In genomic region chr17:9484098-9484497, GRCm38 (mm10) we compare ENCODE assay signal across 16 mouse cellular contexts.
DNase-seq lines count a peak whose midpoint lies in the region; ATAC-seq and TF ChIP-seq lines count a peak whose summit lies in the region.
"Had no signal": no experiment of that assay in that cellular context is flagged by ENCODE, and none has a peak within 500 bp of the region (broad histone marks: within the 10 kb centered on the region; RNA-seq: fewer than 3 reads in every experiment).

No protein-coding gene starts in this region.

- 74% methylated on average over 7 of the region's 7 CpGs for WGBS in kidney, postnatal 0 days
- 61% methylated on average over 7 of the region's 7 CpGs for WGBS in kidney, embryonic 15.5 days
- WGBS in stomach, postnatal 0 days = 61% methylated on average over 7 of the region's 7 CpGs
- 71% methylated on average over 7 of the region's 7 CpGs for WGBS in hindbrain, embryonic 10.5 days

- H3K9ac ChIP-seq in kidney, postnatal 0 days (ENCODE audit: low read depth, low read length) = no peak overlapping the region
- no peak overlapping the region for H3K9ac ChIP-seq in kidney, embryonic 15.5 days
- no peak overlapping the region for H3K9ac ChIP-seq in stomach, postnatal 0 days (ENCODE audit: low read length)
- H3K9ac ChIP-seq: embryonic facial prominence, embryonic 12.5 days; heart, embryonic 15.5 days had no signal

- no peak for ATAC-seq in kidney, postnatal 0 days (replicated peaks; ENCODE audit: low FRiP score, low read depth)
- ATAC-seq in kidney, embryonic 15.5 days (replicated peaks; ENCODE audit: low FRiP score) = no peak
- no peak for ATAC-seq in stomach, postnatal 0 days (ENCODE audit: low FRiP score, low TSS enrichment)
- ATAC-seq: inflammation-experienced regulatory T-cells, adult 6 months had no signal

- peak; percentile 5 for DNase-seq in adrenal gland, postnatal 14 days
- no peak for DNase-seq in adrenal gland, adult 2 months
- no peak for DNase-seq in kidney, postnatal 0 days (ENCODE audit: low spot score)
- peak; percentile 6 for DNase-seq in retina, embryonic 14.5 days (ENCODE audit: low spot score)
- DNase-seq in retina, postnatal 1 day = no peak
- no peak for DNase-seq in stomach, postnatal 0 days (ENCODE audit: low spot score)
- DNase-seq in hindbrain, embryonic 10.5 days (ENCODE audit: low spot score) = no peak
- DNase-seq: adrenal gland, postnatal 25 days; kidney, postnatal 14 days; left cerebral cortex, postnatal 4 days; spleen, adult 18-20 months had no signal

- no peaks in the 10 kb centered on the region for H3K27me3 ChIP-seq in kidney, postnatal 0 days (ENCODE audit: insufficient read depth, low read length)
- H3K27me3 ChIP-seq in kidney, embryonic 15.5 days = no peaks in the 10 kb centered on the region
- H3K27me3 ChIP-seq in stomach, postnatal 0 days (ENCODE audit: control insufficient read depth, insufficient read depth, low read length) = no peaks in the 10 kb centered on the region
- H3K27me3 ChIP-seq in hindbrain, embryonic 10.5 days (ENCODE audit: insufficient read depth, poor library complexity, severe bottlenecking) = no peaks in the 10 kb centered on the region
- H3K27me3 ChIP-seq: embryonic facial prominence, embryonic 12.5 days; heart, embryonic 15.5 days; megakaryocyte, embryonic 14.5 days had no signal

- no peak overlapping the region for H3K4me2 ChIP-seq in kidney, postnatal 0 days (ENCODE audit: low read length)
- no peak overlapping the region for H3K4me2 ChIP-seq in kidney, embryonic 15.5 days
- no peak overlapping the region for H3K4me2 ChIP-seq in stomach, postnatal 0 days (replicated peaks; ENCODE audit: low read depth)
- H3K4me2 ChIP-seq: embryonic facial prominence, embryonic 12.5 days; heart, embryonic 15.5 days had no signal

- H3K27ac ChIP-seq in kidney, postnatal 0 days = no peak overlapping the region
- H3K27ac ChIP-seq in kidney, embryonic 15.5 days = no peak overlapping the region
- no peak overlapping the region for H3K27ac ChIP-seq in stomach, postnatal 0 days (replicated peaks)
- H3K27ac ChIP-seq in hindbrain, embryonic 10.5 days = no peak overlapping the region
- H3K27ac ChIP-seq: embryonic facial prominence, embryonic 12.5 days; heart, embryonic 15.5 days had no signal

- no peaks in the 10 kb centered on the region for H3K9me3 ChIP-seq in kidney, postnatal 0 days (replicated peaks; ENCODE audit: low read length)
- H3K9me3 ChIP-seq in kidney, embryonic 15.5 days (replicated peaks) = no peaks in the 10 kb centered on the region
- H3K9me3 ChIP-seq in stomach, postnatal 0 days (ENCODE audit: control insufficient read depth, low read length) = no peaks in the 10 kb centered on the region
- no peaks in the 10 kb centered on the region for H3K9me3 ChIP-seq in hindbrain, embryonic 10.5 days
- H3K9me3 ChIP-seq: embryonic facial prominence, embryonic 12.5 days; heart, embryonic 15.5 days had no signal

- H3K36me3 ChIP-seq in kidney, postnatal 0 days (ENCODE audit: insufficient read depth, low read length) = no peaks in the 10 kb centered on the region
- no peaks in the 10 kb centered on the region for H3K36me3 ChIP-seq in kidney, embryonic 15.5 days
- no peaks in the 10 kb centered on the region for H3K36me3 ChIP-seq in stomach, postnatal 0 days (ENCODE audit: control insufficient read depth, insufficient read depth, low read length)
- H3K36me3 ChIP-seq in hindbrain, embryonic 10.5 days = no peaks in the 10 kb centered on the region
- H3K36me3 ChIP-seq: embryonic facial prominence, embryonic 12.5 days; heart, embryonic 15.5 days had no signal

- TF ChIP-seq EP300 in stomach, postnatal 0 days (optimal IDR thresholded peaks at IDR 0.05) = no peak

- no peak overlapping the region for H3K4me3 ChIP-seq in kidney, postnatal 0 days (replicated peaks; ENCODE audit: low read depth, low read length)
- no peak overlapping the region for H3K4me3 ChIP-seq in kidney, embryonic 15.5 days (replicated peaks)
- no peak overlapping the region for H3K4me3 ChIP-seq in stomach, postnatal 0 days (ENCODE audit: low read depth, low read length)
- H3K4me3 ChIP-seq in hindbrain, embryonic 10.5 days = no peak overlapping the region
- H3K4me3 ChIP-seq: embryonic facial prominence, embryonic 12.5 days; heart, embryonic 15.5 days; megakaryocyte, embryonic 14.5 days had no signal

- H3K4me1 ChIP-seq in kidney, postnatal 0 days (replicated peaks; ENCODE audit: insufficient read depth, low read length) = no peaks in the 10 kb centered on the region
- no peaks in the 10 kb centered on the region for H3K4me1 ChIP-seq in kidney, embryonic 15.5 days
- H3K4me1 ChIP-seq in stomach, postnatal 0 days (replicated peaks; ENCODE audit: control insufficient read depth, insufficient read depth) = no peaks in the 10 kb centered on the region
- H3K4me1 ChIP-seq in hindbrain, embryonic 10.5 days (replicated peaks) = no peaks in the 10 kb centered on the region
- H3K4me1 ChIP-seq: embryonic facial prominence, embryonic 12.5 days; heart, embryonic 15.5 days; megakaryocyte, embryonic 14.5 days had no signal

- peak; percentile 23; the same call in 1 of the 2 replicates for TF ChIP-seq CTCF in kidney, postnatal 0 days (IDR thresholded peaks at IDR 0.05; ENCODE audit: low read depth)
- 0 out of 2 replicates have a peak, but pooled peaks have one; percentile 18 for TF ChIP-seq CTCF in stomach, postnatal 0 days (IDR thresholded peaks at IDR 0.05; ENCODE audit: low read depth)

Comparison
In these comparisons a context has a peak if more than half of its experiments do, and no peak if none do; other contexts are left out.
1. DNase-seq: peak in adrenal gland, postnatal 14 days (single experiment) and retina, embryonic 14.5 days (single experiment); none in adrenal gland, adult 2 months (single experiment), kidney, postnatal 0 days (single experiment), retina, postnatal 1 day (single experiment), stomach, postnatal 0 days (single experiment) and hindbrain, embryonic 10.5 days (single experiment).